Mouse (Mus musculus) frontal cortex, postnatal 14 days (tissue): ENCODE measurements around the gene Traf3.

ENCODE experiments used
- DNase-seq, 2 experiments: peaks; one replicate each; pipeline ENCODE4 v3.0.0; 2022; ENCODE audit warnings: low spot score in 2 of 2

Gene Traf3

DNA sequence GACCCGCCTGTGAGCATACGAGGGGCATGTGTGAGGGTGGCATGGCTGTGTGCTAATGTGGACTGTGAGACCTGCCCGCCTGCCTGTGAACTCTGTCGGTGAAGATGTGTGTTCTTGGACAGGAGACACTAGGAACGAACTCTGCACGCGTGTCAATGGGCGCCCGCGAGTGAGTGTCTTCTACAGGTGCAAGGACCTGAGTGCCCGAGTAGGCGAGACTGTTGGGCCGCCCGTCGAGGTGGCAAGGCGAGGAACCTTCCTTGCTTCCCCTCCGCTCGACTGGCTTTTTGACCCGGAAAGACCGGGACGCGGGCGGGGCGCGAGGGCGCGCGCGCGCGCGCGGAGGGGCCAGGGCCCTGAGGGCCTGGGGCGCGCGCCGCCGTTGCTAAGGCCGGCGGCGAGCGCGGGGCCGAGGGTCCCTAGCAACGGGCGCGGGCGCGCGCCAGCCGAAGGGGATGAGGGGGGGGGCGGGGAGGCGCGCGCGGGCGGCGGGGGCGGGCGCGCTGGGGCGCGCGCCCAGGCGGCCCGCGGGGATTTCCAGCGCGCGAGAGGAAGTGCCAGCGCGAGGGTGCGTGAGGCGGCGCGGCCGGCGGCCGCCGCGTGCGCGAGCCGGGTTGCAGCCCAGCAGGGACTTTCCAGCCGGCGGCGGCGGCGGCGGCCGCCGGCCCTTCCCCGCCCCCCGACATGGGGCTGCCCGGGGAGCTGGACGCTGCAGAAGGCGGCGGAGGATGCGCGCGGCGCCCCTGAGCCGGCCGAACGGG is at the start of gene Traf3:
Gene Traf3 (plus strand): TSS at position 540 of the 761 bp plus-strand sequence.
- peak; percentile 35 to 40 for DNase-seq

GRCm38 (mm10) chr12:111119506-111120085 is 46.6 kb upstream of the Traf3 start:
- DNase-seq = no peak

DNA sequence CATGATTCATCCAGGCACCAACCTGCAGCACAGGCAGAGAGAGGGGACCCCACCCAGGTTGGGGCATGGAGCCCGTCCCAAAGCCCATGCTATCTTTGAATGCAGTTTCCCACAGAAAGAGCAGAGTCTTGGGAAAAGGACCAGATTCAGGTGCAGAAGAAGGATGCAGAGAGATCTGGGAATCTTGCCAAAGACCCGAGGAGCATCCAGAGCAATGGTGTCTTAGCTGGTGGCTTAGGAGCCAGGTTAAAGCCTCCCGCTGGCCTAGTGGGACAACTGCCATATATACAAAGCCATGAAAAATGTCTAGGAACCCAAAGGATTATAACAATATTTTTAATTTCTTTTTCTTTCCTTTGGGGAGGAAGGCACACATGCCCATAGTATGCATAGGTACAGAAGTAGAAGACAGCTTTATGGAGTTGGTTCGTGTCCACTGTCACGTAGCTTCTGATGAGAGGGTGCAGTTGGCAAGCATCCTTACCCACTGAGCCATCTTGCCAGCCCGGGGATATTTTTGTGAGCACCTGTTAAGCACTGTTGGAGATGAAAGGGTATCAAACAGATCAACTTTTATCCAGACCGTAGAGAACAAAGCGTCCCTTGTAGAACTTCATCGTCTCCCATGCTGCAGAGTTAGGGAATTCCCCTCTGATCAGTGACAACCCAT is 45.1 kb upstream of the Traf3 start:
- no peak for DNase-seq

DNA sequence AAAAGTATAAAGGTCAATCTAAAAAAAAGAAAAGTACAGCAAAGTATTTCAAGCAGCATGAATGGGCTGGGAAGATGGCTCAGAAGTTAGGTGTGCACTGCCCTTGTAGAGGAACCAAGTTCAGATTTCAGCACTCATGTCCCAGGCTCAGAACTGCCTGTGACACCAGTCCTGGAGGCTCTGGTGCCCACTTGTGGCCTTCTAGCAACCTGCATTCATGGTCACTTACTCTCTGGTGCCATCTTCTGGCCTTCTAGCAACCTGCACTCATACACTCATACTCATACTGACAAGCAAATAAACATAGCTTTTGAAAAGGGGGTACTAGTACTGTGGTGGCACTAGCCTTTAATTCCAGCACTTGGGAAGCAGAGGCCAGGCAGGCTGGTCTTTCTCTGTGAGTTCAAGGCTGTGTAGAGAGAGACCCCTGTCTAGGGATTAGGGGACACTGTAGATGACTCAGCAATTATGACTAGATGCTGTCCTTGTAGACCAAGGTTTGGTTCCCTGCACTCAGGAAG is 43.8 kb upstream of the Traf3 start:
- no peak for DNase-seq

DNA sequence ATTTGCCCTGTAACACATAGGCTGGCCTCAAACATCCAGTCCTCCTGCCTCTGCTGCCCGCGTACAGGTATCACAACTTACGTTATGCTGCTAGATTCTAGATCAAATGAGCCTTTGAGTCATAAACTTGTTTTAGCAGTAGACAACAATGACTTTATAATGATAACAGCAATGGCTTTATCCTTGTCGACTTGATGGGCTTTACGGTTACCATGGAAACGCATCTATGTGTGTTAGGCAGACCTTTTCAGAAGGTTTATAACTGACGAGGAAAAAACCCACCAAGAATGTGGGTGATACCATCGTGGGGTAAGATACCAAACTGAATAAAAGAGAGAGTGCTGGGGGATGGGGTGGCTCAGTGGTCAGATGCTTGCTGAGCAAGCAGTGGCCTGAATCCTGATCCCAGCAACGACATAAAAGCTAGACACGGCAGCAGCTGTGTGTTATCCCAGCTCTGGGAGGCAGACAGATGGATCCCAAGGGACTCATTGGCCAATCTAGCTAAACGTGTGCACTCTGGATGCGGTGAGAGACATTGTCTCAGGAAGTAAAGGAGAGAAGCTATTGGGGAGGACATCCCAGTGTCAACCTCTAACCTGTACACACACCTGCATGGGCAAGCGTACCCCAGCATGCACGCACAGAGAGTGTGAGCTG is 41.4 kb upstream of the Traf3 start:
- DNase-seq = no peak

DNA sequence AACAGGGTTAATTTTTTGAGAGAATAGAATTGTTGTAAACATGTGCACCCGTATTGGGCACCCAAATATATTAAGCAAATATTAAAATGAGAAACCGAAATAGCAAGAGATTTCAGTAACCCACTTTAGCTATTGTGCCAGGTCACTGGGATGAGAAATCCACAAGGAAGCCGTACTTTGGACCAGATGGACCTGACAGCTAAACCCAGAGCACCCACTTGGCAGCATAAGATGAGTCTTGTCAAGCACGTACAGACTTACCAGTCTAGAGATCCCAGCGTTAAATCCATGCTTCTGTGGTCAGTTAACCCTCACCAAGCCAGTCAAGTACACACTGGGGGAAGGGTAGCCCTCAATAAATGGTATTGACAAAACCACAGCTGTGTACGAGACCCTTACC is 40.5 kb upstream of the Traf3 start:
- DNase-seq = no peak

DNA sequence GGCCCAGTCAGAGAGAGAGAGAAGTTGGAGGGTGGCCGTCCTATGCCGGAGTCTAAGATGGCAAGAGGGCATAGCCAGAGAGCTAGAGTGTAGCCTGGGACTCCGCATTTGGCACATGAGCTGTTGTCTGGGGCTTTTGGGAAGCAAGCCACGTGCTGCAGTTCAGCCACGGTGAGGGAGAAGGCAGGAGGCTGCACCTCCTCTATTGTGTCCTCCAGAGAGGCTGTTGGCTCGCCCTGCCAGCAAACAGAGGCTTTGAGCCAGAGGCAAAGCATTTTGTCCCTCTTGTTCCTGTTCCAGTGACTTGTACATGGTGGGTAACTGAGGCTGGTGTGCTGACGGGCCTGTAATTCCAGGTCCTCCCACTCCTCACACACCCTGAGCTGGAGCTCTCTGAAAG is 32.0 kb upstream of the Traf3 start:
- no peak for DNase-seq

DNA sequence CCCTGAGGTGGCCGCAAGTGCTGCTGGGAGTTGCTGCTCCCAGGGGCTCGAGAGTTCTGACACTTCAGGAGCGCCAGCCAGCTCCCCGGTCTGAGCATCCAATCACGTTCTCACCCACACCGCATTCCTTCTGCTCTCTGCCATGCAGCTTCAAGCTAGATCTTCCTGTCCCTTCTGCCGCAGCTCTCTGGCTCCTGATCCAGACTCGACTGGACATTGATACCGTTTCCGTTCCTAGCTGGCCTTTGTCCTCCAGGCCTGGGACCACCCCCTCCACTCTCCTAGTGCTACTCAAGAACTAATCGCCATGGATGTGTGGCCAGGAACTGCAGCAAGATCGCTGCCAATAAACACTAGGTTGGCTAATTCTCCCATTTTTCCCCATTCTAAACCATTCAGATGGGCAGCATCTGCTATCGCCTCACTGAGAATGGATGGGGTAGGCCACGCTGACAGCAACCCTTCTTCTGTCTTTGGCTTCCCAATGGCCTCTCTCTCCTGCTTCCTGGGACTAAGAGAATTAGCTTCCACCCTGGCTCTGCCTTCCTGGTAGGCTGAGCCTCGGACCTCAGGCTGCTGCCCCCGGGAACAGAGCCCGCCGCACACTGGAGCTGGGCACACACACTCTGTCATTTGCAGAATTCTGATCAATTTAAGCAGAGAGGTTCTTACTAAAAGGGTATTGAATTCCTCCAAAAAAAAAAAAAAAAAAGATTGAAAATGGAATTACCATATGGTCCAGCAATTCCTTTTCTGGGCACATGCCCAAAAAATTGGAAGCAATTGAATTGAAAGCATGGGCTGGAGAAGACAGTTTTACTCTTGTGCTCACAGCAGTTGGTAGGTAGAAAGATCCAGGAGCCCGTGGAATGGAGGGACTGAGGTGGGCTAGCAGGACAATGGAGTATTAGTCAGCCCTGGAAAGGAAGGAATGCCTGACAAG is 31.1 kb upstream of the Traf3 start:
- no peak for DNase-seq

- no peak for DNase-seq
Measured at GRCm38 (mm10) chr12:111135953-111136352, 30.2 kb upstream of the Traf3 start.

- no peak for DNase-seq
Measured at GRCm38 (mm10) chr12:111137079-111137478, 29.1 kb upstream of the Traf3 start.

DNA sequence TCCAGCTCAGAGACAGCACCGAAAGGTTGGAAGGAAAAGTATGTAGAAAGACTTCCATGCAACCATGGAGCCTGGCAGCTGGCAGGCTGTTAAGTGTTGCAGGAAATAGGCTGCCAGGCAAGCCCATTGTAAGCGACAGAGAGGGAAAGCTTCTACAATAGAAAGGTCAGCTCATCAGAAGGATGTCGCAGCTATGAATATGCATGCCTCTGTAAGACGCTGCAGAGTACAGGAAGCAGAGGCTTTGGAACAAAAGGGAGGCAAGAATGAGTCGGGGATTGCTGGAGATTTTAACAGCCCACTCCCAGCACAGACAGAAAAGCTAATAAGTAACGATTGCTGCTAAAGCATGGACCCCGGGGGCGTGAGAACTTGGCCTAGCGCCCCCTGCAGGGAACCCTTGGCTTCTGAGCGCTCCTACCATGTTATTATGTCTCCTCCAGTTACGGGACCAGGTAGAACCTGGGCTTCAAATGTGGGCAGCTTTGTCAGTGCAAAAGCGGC is 23.1 kb upstream of the Traf3 start:
- DNase-seq = peak in 1 of 2 experiments; percentile 18

DNA sequence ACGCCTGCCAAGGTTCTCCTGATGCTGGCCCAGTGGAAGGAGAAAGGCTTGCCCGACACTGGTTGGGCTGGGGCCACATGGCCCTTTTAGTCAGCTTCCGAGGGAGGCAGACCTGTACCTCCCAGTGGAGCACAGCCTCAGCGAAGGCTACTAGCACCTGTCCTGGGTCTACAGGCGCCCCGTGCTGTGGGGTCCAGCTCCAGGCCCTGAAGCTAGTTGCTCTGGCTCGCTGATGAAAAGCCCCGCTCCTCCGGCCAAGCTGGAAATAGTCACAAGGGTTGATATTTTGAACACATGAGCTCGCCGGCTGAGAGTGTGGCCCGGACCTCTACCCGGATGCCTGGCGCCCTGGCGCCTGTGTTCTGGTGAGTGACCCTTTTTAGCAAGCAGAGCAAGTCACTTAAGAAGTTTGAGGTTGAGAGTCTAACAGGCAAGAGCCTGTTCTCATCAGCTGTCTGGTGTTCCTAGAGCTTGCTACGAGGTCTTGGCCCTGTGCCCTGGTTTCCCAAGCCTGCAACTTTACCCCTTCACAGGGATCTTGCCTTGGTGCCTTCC is 22.6 kb upstream of the Traf3 start:
- no peak for DNase-seq

DNA sequence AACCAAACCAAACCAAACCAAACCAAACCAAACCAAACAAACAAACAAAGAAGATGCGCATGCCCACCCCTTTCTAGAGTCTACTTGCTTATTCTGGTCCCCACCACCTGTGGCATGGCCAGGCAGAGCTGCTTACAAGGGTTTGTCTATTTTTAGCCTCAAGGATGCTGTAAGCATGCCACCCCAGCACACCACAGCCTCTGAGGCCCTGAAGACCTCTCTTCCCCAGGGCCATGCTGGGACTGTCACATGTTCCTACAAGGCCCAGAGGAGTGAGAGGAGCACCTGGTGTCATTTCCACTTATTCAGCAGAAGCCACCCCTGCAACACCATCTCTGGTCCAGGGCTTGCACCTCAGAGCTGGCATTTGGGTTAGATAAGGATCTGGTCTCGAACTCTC is 21.6 kb upstream of the Traf3 start:
- DNase-seq = no peak

DNA sequence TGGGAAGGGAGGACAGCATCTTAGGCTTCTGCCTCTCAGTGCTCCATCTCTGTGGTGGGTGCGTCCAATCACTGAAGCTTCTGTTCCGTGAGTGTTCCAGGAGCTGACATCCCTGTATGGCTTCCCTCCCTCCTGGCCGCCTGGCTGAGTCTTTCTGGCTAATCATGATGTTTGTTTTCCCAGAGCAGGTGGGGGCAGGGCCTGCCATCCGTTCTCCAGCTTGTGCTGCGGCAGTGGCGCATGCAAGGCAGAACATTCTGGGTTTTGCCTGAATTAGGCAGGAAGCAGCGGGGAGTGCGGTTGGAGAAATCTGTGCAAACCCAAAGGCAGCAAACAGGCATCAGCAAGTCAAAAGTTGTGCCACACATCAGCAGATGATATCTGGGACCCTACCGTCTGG is 20.9 kb upstream of the Traf3 start:
- DNase-seq = peak in 1 of 2 experiments; percentile 51

DNA sequence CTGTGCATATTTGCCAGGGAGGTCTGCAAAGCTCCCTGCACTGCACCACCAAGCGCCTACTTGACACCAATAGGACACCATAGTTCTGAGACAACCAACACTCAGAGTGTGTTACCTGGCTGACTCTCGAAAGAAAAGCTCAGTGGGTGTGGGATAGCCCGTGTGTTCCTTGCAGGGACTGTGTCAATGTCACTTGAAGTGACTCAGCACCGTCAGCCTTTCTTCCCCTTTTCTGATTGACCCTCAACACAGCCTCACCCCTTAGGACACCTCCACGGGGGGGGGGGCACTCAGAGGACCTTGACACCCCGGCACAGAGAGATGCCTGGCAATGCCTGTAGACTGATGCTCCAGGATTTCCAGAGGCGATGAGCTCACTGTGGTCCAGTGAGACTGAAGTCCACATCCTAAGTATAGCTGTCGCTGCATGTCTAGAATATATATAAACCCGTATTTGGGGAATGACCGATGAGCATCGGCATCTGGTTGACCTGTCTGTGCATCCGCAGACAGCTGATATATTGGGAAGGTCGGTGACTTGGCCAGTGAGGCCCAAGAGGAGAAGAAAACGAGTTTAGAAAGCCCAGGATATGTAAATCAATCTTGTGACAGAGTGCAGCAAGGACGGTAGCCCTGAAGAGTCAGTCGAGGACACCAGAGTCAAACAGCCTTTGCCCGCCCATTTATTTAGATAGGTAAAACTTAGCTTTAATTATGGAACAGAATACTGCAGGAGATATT is 16.5 kb upstream of the Traf3 start:
- DNase-seq = no peak

GRCm38 (mm10) chr12:111150236-111150596 is 16.0 kb upstream of the Traf3 start:
- no peak for DNase-seq

GRCm38 (mm10) chr12:111151422-111152156 is 14.6 kb upstream of the Traf3 start:
- no peak for DNase-seq

GRCm38 (mm10) chr12:111152579-111152978 is 13.6 kb upstream of the Traf3 start:
- no peak for DNase-seq

- no peak for DNase-seq
Measured at GRCm38 (mm10) chr12:111152981-111153710, 13.0 kb upstream of the Traf3 start.
